Mouse (Mus musculus) erythroblast, embryonic 14.5 days (primary cell): ENCODE measurements around the gene 6430548M08Rik.

Experiments
- GATA1 ChIP-seq: IDR thresholded peaks from 2 replicates; pipeline ENCODE4 v1.6.1; 2012; ENCODE audit warnings: low read length, inconsistent platforms, mixed read lengths
- TAL1 ChIP-seq: IDR thresholded peaks from 3 replicates; pipeline ENCODE4 v1.6.1; 2012; ENCODE audit warnings: low read length, inconsistent platforms, mixed read lengths

- TF ChIP-seq TAL1 (no peak), GATA1 (no peak)
Measured at GRCm38 (mm10) chr8:120135687-120136086, 21.7 kb downstream of the 6430548M08Rik start.
